Mouse (Mus musculus) gastrocnemius, postnatal 10 days (tissue): Measurements from ENCODE around the gene Aqp3. TPM values are rescaled to one million over a fixed set of nuclear protein-coding genes. Genes with fewer than 3 reads are reported as not detected.

Source experiments
- DNase-seq: peaks from one replicate; pipeline ENCODE4 v3.0.0; 2021; ENCODE audit warnings: mixed read lengths
- total RNA-seq, 2 experiments: library from RNA; stranded (reverse); gene quantifications; 2 replicates each; pipeline ENCODE4 v1.2.3; 2021

The Aqp3 gene
- total RNA-seq, 2 experiments from 2014 or later = not detected

GRCm38 (mm10) chr4:41063351-41063750 is 34.6 kb downstream of the Aqp3 start:
- DNase-seq = no peak

GRCm38 (mm10) chr4:41057361-41057760 is 40.6 kb downstream of the Aqp3 start:
- no peak for DNase-seq

DNA sequence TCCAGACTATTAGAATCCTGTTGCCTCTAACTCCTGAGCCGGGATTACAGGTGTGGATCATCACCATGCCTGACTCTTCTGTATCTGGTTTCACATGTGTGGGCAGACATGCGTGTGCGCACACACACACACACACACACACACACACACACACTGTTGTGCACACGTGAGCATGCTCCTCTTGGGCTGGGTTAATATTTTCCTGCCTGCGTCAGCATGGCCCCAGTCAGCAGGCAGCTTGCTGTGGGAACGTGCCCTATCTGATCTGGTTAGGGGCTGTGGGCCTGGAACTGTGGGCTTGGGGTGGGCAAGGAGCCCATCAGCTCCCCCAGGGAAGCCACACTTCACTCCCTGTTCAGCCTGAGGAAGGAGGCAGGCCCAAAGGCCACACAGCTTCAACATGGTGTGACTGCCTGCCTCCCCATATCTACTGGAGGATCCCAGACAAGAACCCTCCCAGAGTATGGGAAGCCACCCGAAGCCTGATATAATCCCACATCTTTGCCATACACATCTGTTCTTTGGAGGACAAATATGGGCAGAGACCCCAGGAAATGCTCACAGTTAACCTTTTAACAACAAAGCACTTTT is 41.1 kb downstream of the Aqp3 start:
- DNase-seq = no peak

DNA sequence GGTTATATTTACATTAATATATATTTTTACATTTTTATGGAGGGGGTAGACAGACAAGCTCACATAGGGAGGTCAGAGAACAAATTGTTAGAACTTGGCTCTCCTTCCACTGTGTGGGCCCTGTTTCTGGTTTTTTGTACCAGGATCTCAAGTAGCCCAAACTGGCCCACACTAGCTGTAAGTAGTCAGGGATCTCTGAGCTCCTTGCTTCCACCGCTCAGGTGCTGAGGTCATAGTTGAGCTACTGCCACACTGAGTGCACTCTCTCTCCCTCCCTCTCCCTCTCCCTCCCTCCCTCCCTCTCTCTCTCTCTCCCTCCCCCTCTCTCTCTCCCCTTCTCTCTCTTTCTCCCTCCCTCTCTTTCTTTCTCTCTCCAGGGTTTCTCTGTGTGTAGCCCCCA is 41.7 kb downstream of the Aqp3 start:
- no peak for DNase-seq

GRCm38 (mm10) chr4:41055111-41055510 is 42.9 kb downstream of the Aqp3 start:
- no peak for DNase-seq

- no peak for DNase-seq
Measured at GRCm38 (mm10) chr4:41051781-41052180, 46.2 kb downstream of the Aqp3 start.

DNA sequence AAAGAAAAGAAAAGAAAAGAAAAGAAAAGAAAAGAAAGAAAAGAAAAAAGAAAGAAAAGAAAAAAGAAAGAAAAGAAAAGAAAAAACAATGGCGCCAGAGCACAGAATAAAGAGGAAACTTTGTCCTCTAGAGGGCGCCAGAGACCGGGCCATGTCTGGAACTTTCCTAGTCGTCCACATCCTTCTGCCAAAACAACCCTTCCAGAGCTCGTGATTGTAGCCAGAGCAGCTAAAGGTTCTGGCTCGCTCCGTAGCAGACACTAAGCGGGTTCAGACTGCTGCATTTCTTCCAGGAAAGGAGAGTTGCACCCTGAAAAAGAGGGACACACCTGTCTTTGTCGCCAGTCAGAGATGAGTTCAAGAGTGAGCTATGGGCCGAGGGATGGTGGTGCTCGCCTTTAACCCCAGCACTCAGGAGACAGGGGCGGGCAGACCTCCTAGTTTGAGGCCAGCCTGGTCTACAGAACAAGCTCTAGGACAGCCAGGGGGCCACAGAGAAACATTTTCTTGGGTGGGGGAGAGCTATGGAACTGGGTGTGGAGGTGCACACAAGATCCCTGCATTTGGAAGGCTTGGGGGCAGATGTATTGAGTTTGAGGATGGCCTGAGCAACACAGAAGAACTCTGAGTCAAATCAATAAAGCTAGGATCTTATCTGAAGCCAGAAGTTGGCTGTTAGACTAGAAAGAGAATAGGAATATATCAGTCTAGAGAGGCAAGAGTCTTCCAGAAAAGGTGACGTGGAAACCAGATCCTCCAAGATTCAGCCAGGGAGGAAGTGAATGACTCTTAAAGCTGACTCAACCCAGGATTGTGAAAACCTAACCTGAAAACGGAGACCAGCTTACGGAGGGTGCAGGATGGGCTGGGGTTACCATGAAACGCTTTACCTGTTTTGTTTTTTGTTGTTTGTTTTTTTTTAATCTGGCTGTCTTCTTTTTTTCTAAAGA is 47.0 kb downstream of the Aqp3 start:
- peak; percentile 90 for DNase-seq

DNA sequence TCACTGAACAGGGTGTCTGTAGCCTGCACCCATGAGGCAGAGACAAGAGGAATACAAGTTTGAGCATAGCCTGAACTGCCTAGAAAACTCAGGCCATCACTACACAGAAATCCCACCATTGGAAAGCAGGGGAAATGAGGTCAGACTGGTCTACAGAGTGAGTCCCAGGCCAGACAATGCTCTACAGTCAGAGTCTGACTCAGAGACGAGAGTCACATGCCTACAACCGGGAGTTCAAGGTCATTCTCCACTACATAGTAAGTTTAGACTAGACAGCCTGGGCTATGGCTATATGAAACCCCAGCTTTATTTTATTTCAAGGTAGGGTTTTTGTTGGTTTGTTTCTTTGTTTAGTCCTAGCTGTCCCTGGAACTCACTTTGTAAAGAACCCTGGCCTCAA is 49.1 kb downstream of the Aqp3 start:
- no peak for DNase-seq

DNA sequence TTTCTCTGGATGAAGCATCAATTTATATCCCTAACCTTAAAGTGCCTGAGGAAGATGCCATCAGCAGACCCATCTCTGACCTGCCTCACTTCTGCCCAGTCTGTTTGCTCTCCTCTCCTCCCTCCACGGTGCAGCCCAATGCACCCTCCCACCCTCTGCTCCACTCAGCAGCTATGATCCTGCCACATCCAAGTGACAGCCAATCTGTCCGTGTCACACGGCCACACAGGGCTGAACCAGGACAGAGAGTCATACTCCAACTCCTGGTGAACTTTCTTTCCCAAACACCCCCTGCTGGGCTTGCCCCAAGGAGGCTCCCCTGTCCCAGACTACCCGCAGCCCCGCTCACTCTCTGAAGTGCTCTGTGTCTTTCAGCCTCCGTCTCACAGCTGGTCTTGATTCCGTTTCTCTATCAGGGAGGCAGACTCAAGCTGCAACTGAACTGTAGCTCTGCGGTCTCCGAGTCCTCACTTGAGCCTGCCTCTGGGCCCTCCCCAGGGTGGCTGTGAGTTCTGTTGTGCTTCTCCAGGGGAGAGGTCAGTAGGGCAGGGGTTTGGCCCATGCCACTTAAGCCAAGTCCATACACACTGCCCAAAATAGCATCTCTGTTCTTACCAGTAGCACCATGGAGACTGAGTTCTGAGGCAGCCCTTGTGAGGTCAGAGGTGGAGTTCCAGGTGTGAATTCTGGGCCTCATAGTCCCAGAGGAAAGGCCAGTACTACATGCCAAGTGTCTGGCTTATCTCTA is 50.3 kb downstream of the Aqp3 start, which contains the start of gene Aqp7:
Gene Aqp7, minus strand, starts transcription at position 616 of the 748 bp plus-strand sequence.
- no peak for DNase-seq

GRCm38 (mm10) chr4:41046254-41046795 is 51.7 kb downstream of the Aqp3 start:
- DNase-seq = no peak

GRCm38 (mm10) chr4:41045288-41045687 is 52.7 kb downstream of the Aqp3 start:
- no peak for DNase-seq

- no peak for DNase-seq
Measured at GRCm38 (mm10) chr4:41043961-41044360, 54.0 kb downstream of the Aqp3 start.

GRCm38 (mm10) chr4:41042880-41043279 is 55.1 kb downstream of the Aqp3 start:
- DNase-seq = no peak

Other genes with a start within 250 kb of the Aqp3 start
- gene B4galt1, start 244.2 kb downstream of the Aqp3 start, total RNA-seq = 10 to 100 TPM; 52.0 to 58.6 TPM
- gene Spink4, start 178.1 kb downstream of the Aqp3 start, total RNA-seq = not detected
- gene Bag1, start 149.9 kb downstream of the Aqp3 start, total RNA-seq = 100 to 1,000 TPM; 158 to 160 TPM
- 10 to 100 TPM; 33.0 to 33.9 TPM for gene Chmp5, start 149.8 kb downstream of the Aqp3 start, total RNA-seq
- gene Nfx1, start 127.3 kb downstream of the Aqp3 start, total RNA-seq = 10 to 100 TPM; 23.9 to 33.3 TPM
- gene Aqp7, start 50.0 kb downstream of the Aqp3 start, total RNA-seq = 10 to 100 TPM; 10.6 to 11.4 TPM
- 10 to 100 TPM; 16.9 to 18.8 TPM for gene Nol6, start 26.3 kb upstream of the Aqp3 start, total RNA-seq
- gene Ube2r2, start 37.6 kb upstream of the Aqp3 start, total RNA-seq = 10 to 100 TPM; 85.3 to 85.8 TPM
- 100 to 1,000 TPM; 110 to 113 TPM for gene Ubap2, start 177.0 kb upstream of the Aqp3 start, total RNA-seq
- gene Dcaf12, start 216.7 kb upstream of the Aqp3 start, total RNA-seq = 10 to 100 TPM; 31.8 to 34.1 TPM